Mouse (Mus musculus): ENCODE results near the gene Krt222. TPM values are rescaled to one million over a fixed set of nuclear protein-coding genes. Genes with fewer than 3 reads are reported as not detected.

Krt222 gene
- total RNA-seq, 2 experiments from 2014 or later: 31.2 to 37.7 TPM

Other genes starting within 250 kb of the Krt222 start
- 1 to 10 TPM in 1 of 2 experiments, under 1 TPM in 1; 0.66 to 1.8 TPM for gene Top2a, start 219.9 kb downstream of the Krt222 start, total RNA-seq (2021)
- gene Igfbp4, start 202.8 kb downstream of the Krt222 start, total RNA-seq (2021): 10 to 100 TPM; 72.0 to 90.9 TPM
- under 1 TPM; 0.45 to 0.54 TPM for gene Tns4, start 154.8 kb downstream of the Krt222 start, total RNA-seq (2021)
- not detected for gene Ccr7, start 89.0 kb downstream of the Krt222 start, total RNA-seq (2021)
- gene Smarce1, start 13.1 kb downstream of the Krt222 start, total RNA-seq (2021): 10 to 100 TPM; 53.0 to 65.2 TPM
- gene Krt24, start 41.2 kb upstream of the Krt222 start, total RNA-seq (2021): not detected
- gene Krt25, start 78.9 kb upstream of the Krt222 start, total RNA-seq (2021): not detected
- not detected for gene Krt26, start 93.9 kb upstream of the Krt222 start, total RNA-seq (2021)
- gene Krt27, start 107.0 kb upstream of the Krt222 start, total RNA-seq (2021): not detected
- not detected for gene Krt28, start 130.8 kb upstream of the Krt222 start, total RNA-seq (2021)
- 10 to 100 TPM in 1 of 2 experiments, 1 to 10 TPM in 1; 9.7 to 12.4 TPM for gene Krt10, start 145.3 kb upstream of the Krt222 start, total RNA-seq (2021)
- 10 to 100 TPM in 1 of 2 experiments, 1 to 10 TPM in 1; 9.4 to 13.4 TPM for gene Krt12, start 178.2 kb upstream of the Krt222 start, total RNA-seq (2021)
- gene Krt20, start 194.1 kb upstream of the Krt222 start, total RNA-seq (2021): not detected
- gene Krt23, start 249.1 kb upstream of the Krt222 start, total RNA-seq (2021): not detected